Mouse (Mus musculus) testis, adult 2 months (tissue): ENCODE data around the gene Tbc1d4.

Source experiments
- CTCF ChIP-seq: fragments of 200-500 bp; IDR thresholded peaks from 2 replicates; pipeline ENCODE4 v1.5.1; 2012; ENCODE audit warnings: low read depth, mild to moderate bottlenecking, inconsistent platforms, low read length, moderate library complexity; ENCODE audit not compliant: control insufficient read depth, insufficient read depth, insufficient replicate concordance
- POLR2A ChIP-seq: fragments of 200-500 bp; IDR thresholded peaks from 2 replicates; pipeline ENCODE4 v1.6.1; 2012; ENCODE audit warnings: low read depth, mild to moderate bottlenecking, inconsistent platforms, low read length, moderate library complexity; ENCODE audit not compliant: control insufficient read depth

DNA sequence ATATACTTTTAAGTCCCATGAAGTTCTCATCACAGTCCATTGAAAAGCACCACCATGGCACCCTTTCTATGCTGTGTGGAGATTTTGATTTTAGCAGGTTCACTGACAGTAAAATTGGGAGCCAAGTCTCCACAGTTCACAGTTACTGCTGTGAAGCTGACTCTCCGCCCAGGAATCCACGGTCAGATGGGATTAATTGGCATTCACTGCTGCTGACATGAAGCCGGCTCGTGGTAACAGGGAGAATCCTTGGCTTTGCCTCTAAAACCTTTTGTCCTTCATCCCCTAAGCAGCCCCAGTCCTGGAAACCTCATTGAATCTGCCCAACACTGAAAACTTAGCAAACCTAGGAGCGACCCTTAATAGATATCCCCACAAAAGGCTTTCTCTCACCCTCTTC is 17.9 kb downstream of the Tbc1d4 start:
- TF ChIP-seq CTCF (no peak), POLR2A (no peak)
